Mouse (Mus musculus): ENCODE results near the gene Clic3.
"Not testable (repeated sequence)": the region's sequence is repeated elsewhere in the genome, so short reads cannot be mapped to it uniquely, and the experiment has no call there.

The Clic3 gene

GRCm38 (mm10) chr2:25456205-25456953 is at the start of gene Clic3:
Clic3 (plus strand) TSS chr2:25456838.
- peak; percentile 70 to 87 for DNase-seq

GRCm38 (mm10) chr2:25408908-25409307 is 47.7 kb upstream of the Clic3 start:
- peak in 1 of 2 experiments; percentile 17 for DNase-seq

DNA sequence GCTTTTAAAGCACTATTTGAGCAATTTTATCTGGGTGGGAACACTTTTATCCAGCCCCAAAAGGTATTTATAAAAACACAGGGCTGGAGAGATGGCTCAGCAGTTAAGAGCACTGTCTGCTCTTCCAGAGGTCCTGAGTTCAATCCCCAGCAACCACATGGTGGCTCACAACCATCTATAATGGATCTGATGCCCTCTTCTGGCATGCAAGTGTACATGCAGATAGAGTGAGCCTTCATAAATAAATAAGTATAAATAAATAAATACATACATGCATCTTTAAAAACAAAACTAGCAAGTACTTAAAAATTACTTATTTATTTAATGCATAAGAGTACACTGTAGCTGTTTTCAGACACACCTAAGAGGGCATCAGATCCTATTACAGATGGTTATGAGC is 43.2 kb upstream of the Clic3 start:
- DNase-seq: not testable (repeated sequence)

GRCm38 (mm10) chr2:25417426-25417825 is 39.2 kb upstream of the Clic3 start:
- no peak for DNase-seq

DNA sequence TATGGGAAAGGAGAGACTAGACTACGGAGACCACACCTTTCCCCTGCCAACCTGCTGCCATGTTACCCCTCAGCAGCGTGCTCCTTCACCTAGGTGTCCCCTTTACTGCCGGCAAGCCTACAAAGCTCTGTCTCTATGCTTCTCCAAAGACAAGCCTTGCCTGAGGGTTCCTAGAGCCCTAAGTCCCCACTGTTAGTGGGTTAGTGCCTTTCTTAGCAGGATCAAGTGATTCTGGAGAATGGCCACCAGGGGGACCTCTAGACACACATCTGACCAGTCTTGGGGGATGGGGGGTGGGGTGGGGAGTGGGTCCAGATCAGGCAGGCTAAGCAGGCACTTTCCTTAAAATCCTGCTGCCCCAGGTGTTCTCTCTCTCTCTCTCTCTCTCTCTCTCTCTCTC is 34.7 kb upstream of the Clic3 start:
- peak in 1 of 2 experiments; percentile 55 for DNase-seq

- DNase-seq: peak; percentile 54 to 59
These were observed 33.8 kb upstream of the Clic3 start, which contains the start of gene Fut7 for GRCm38 (mm10) chr2:25422587-25423410. Fut7 (plus strand) TSS chr2:25423267.

GRCm38 (mm10) chr2:25423626-25424025 is 33.0 kb upstream of the Clic3 start:
- no peak for DNase-seq

DNA sequence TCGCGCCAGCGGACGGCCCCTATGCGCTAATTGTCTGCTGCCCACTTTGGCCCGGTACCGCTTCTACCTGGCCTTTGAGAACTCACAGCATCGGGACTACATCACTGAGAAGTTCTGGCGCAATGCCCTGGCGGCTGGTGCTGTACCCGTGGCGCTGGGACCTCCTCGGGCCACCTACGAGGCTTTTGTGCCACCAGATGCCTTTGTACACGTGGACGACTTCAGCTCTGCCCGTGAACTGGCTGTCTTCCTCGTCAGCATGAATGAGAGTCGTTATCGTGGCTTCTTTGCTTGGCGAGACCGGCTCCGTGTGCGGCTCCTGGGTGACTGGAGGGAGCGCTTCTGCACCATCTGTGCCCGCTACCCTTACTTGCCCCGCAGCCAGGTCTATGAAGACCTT is 31.2 kb upstream of the Clic3 start:
- no peak for DNase-seq

DNA sequence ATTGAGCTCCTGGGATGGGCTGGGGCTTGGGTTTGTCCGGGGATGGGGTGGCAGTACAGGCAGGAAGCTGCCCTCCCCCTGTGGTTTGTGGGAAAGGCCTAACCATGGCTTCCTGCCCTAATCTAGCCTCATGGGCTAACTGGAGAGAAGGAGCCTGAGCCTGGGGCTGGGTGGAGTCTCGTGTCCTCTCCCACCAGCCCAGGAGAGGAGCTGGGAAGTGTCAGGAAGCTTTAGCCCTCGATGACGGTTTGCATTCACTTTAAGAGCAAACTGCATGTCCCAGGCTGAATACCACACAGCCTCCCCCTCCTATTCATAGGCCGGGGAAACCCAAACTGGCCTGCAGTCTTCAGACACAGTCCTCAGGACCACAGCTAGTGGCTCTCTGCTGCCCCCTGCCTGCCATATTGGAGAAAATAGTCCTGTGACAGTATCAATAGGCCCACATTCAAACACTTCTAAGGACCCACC is 29.9 kb upstream of the Clic3 start:
- peak in 1 of 2 experiments; percentile 77 for DNase-seq

- no peak for DNase-seq
These were observed 29.4 kb upstream of the Clic3 start for GRCm38 (mm10) chr2:25427256-25427655.

DNA sequence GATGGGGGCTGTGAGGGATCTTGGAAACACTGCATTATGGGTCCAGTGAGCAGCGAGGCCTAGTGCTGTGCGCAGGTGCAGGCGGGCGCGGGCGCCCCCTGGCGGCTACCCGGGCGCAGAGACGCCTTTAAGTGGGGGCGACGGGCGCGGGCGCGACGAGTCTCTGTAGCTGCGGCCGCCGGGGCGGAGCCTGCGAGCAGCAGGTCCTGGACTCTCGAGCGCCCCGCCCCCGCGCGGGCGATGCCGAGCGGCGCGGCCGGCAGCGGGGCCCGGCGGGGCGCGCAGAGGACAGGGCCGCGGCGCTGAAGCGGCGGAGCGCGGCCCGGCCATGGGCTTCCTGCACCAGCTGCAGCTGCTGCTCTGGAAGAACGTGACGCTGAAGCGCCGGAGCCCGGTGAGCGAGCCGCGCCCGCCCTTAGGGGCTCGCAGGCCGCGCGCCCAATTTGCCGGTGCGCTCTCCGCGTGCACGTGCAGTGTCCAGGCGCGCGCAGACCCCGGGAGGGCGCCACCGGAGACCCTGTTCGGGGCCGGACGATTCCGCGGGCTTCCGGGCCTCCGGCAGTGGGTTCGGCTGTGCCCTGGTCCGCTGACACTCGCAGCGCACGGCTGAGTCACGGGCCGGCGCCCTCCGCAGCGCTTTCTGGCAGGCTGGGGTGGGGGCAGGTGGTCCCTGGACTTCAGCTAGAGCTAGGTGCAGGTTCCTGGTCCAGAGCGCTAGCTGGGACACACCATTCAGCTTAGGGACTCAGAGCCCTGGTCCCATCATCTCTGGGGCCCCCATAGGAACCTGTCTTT is 28.0 kb upstream of the Clic3 start, which contains the start of gene Abca2:
Abca2 (plus strand) TSS at position 262 of the 795 bp plus-strand sequence.
- DNase-seq: peak; percentile 96

GRCm38 (mm10) chr2:25429435-25430180 is 27.0 kb upstream of the Clic3 start:
- no peak for DNase-seq

GRCm38 (mm10) chr2:25430395-25431233 is 26.0 kb upstream of the Clic3 start:
- DNase-seq: no peak

DNA sequence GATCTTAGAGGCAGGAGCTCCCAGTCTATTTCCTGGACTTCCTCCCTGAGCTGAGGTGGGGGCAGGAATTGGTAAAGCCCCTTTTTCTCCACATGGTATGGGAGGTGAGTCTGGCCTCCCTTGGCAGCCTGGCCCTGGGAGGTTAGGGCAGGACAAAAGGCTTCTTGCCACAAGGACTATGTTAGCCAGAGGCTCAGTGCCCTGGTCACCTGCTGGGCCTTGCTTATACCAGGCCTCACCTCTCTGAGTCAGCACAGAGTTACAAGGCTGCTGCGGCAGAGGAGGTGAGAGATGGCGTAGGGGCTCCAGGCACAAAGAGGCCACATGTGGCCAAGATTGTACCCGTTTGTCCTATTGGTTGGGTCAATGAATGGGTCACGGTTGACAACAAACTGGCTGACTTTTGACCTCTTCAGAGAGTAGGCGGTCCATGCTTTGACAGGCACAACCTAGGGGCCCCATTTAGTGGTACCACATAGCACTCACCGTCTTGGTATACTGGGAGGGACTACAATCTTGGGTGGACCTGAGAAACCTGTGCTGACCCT is 25.3 kb upstream of the Clic3 start:
- no peak for DNase-seq

DNA sequence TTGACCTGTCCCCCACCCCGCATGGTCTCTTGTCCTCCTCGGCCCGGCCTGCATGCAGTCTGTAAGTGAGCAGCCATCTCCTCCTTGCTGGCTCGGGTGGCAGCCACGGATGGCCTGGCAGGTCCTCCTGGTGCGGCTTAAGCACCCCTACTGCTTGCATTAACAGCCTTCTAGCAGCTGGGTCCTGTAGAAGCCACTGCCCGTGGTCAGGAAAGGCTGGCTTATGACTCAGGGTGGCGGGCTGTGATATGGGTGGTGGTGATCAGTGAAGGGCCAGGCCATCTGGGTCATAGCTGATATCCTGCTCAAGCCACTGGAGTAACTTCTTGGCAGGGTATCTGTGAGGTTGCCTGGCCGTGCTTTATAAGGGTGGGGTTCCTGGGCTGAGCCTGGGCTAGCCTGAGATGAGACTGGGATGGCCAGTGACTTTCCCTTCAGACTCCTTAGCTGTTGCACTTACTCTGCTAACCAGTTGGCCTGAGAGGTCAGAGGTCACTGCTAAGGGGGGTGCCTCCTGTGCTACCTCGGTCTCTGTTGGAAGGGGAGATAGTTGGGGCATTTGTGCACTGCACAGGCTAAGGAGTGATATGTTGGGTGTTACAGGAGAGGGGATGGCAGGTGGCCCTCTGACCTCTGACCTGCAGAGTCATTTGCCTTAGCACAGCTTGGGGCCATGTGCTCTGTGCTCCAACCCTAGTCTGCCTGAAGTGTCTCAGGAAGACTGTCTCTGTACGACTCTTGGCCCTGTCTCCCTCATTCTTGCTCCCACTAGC is 24.1 kb upstream of the Clic3 start:
- DNase-seq: no peak

- DNase-seq: no peak
These were observed 23.5 kb upstream of the Clic3 start for GRCm38 (mm10) chr2:25433101-25433500.

DNA sequence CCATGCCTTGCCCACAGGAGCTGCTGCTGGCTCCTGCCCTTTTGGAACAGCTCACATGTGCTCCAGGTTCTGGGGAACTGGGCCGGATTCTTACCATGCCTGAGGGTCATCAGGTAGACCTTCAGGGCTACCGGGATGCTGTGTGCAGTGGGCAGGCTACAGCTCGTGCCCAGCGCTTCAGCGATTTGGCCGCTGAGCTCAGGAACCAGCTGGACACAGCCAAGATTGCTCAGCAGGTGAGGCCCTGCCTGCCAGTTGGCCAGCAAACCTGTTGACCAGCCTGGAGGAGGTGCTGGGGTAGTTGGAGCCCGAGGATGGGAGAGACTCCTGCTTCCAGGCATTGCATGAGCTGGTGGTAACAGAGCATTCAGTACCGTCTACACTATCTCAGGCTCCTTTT is 22.3 kb upstream of the Clic3 start:
- no peak for DNase-seq

DNA sequence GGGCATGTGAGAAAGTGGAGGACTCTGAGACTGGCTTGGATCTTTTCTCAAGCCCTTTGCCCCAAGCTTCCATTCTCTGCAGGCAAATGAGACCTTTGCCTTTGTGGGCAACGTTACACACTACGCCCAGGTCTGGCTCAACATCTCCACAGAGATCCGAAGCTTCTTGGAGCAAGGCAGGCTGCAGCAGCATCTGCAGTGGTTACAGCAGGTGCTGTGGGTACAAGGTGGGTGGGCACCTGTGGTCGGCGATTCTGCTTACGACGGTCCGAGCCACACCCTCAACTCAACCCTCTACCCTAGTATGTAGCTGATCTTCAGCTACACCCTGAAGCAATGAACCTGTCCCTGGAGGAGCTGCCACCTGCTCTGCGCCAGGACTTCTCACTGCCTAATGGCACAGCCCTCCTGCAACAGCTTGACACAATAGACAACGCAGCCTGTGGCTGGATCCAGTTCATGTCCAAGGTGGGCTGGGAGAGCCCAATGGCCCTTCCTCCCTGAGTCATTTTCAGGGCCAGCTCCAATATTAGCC is 20.3 kb upstream of the Clic3 start:
- no peak for DNase-seq

GRCm38 (mm10) chr2:25441067-25441466 is 15.6 kb upstream of the Clic3 start:
- no peak for DNase-seq

- DNase-seq: no peak
These were observed 14.0 kb upstream of the Clic3 start for GRCm38 (mm10) chr2:25442682-25443081.
